Comparison of ENCODE assay signal across 12 mouse cellular contexts in genomic region chr1:170479458-170479798, GRCm38 (mm10).
DNase-seq lines count a peak whose midpoint lies in the region; ATAC-seq and TF ChIP-seq lines count a peak whose summit lies in the region.
"Had no signal": no experiment of that assay in that cellular context is flagged by ENCODE, and none has a peak within 500 bp of the region (broad histone marks: within the 10 kb centered on the region; RNA-seq: fewer than 3 reads in every experiment).

No protein-coding gene starts in this region.

- no peaks in the 10 kb centered on the region for H3K9me3 ChIP-seq in heart, postnatal 0 days (replicated peaks; ENCODE audit: control insufficient read depth, low read length)
- no peaks in the 10 kb centered on the region for H3K9me3 ChIP-seq in embryonic facial prominence, embryonic 15.5 days (replicated peaks)
- no peaks in the 10 kb centered on the region for H3K9me3 ChIP-seq in liver, embryonic 16.5 days (replicated peaks; ENCODE audit: control insufficient read depth, low read length)
- H3K9me3 ChIP-seq: neural tube, embryonic 12.5 days had no signal

- H3K9ac ChIP-seq in heart, postnatal 0 days (replicated peaks; ENCODE audit: low read depth, low read length), result no peak overlapping the region
- no peak overlapping the region for H3K9ac ChIP-seq in embryonic facial prominence, embryonic 15.5 days
- no peak overlapping the region for H3K9ac ChIP-seq in liver, embryonic 16.5 days (ENCODE audit: low read depth, low read length)
- H3K9ac ChIP-seq: hindbrain, embryonic 14.5 days; neural tube, embryonic 12.5 days had no signal

- H3K4me2 ChIP-seq in heart, postnatal 0 days (ENCODE audit: low read depth, low read length), result no peak overlapping the region
- no peak overlapping the region for H3K4me2 ChIP-seq in embryonic facial prominence, embryonic 15.5 days (replicated peaks)
- H3K4me2 ChIP-seq in liver, embryonic 16.5 days (ENCODE audit: low read depth, low read length), result no peak overlapping the region; the same call in 1 of the 2 replicates
- H3K4me2 ChIP-seq: hindbrain, embryonic 14.5 days; neural tube, embryonic 12.5 days had no signal

- peaks cover 38% of the 10 kb centered on the region for H3K4me1 ChIP-seq in heart, postnatal 0 days (ENCODE audit: control insufficient read depth, insufficient read depth)
- peaks cover 20% of the 10 kb centered on the region for H3K4me1 ChIP-seq in embryonic facial prominence, embryonic 15.5 days
- H3K4me1 ChIP-seq in liver, embryonic 16.5 days (ENCODE audit: control insufficient read depth, low read depth, low read length), result peaks cover 10% of the 10 kb centered on the region

- no peak for TF ChIP-seq CTCF in heart, postnatal 0 days (IDR thresholded peaks at IDR 0.05; ENCODE audit: low read depth)

- no peaks in the 10 kb centered on the region for H3K36me3 ChIP-seq in heart, postnatal 0 days (replicated peaks; ENCODE audit: control insufficient read depth, insufficient read depth, low read length)
- no peaks in the 10 kb centered on the region for H3K36me3 ChIP-seq in embryonic facial prominence, embryonic 15.5 days
- no peaks in the 10 kb centered on the region for H3K36me3 ChIP-seq in liver, embryonic 16.5 days (ENCODE audit: control insufficient read depth, insufficient read depth)
- H3K36me3 ChIP-seq: neural tube, embryonic 12.5 days had no signal

- DNase-seq in heart, postnatal 0 days (ENCODE audit: low spot score), result no peak
- DNase-seq in heart, postnatal 14 days, result no peak
- DNase-seq in Muller cell, postnatal 12 days (ENCODE audit: inconsistent ontology term), result peak; percentile 53
- no peak for DNase-seq in right cerebral cortex, postnatal 36 days (ENCODE audit: low spot score in 2 of 2)
- no peak for DNase-seq in cerebellum, postnatal 14 days
- DNase-seq: cerebellum, adult 2 months; left cerebral cortex, postnatal 4 days had no signal

- no peak overlapping the region for H3K4me3 ChIP-seq in heart, postnatal 0 days (ENCODE audit: low read depth, low read length)
- no peak overlapping the region for H3K4me3 ChIP-seq in embryonic facial prominence, embryonic 15.5 days (replicated peaks)
- H3K4me3 ChIP-seq in liver, embryonic 16.5 days (ENCODE audit: low read depth, low read length), result no peak overlapping the region
- H3K4me3 ChIP-seq: neural tube, embryonic 12.5 days had no signal

- no peak overlapping the region for H3K27ac ChIP-seq in heart, postnatal 0 days (ENCODE audit: low read depth)
- no peak overlapping the region for H3K27ac ChIP-seq in embryonic facial prominence, embryonic 15.5 days (replicated peaks)
- peak overlapping the region; percentile 47 for H3K27ac ChIP-seq in liver, embryonic 16.5 days (ENCODE audit: low read length)
- H3K27ac ChIP-seq: hindbrain, embryonic 14.5 days; neural tube, embryonic 12.5 days had no signal

- intact Hi-C loops in heart, postnatal 14 days (cut with DNase I), result no loop called here

- no peak for TF ChIP-seq EP300 in heart, postnatal 0 days (IDR thresholded peaks at IDR 0.05; ENCODE audit: low read depth)

- WGBS in heart, postnatal 0 days, result 23% methylated on average over 3 of the region's 3 CpGs
- 11% methylated on average over 3 of the region's 3 CpGs for WGBS in embryonic facial prominence, embryonic 15.5 days
- 29% methylated on average over 3 of the region's 3 CpGs for WGBS in liver, embryonic 16.5 days (ENCODE audit: insufficient replicate concordance)

- ATAC-seq in heart, postnatal 0 days (ENCODE audit: insufficient read depth, low read depth), result peak; percentile 56; the same call in 1 of the 2 replicates
- 0 out of 2 replicates have a peak, but pooled peaks have one; percentile 47 for ATAC-seq in embryonic facial prominence, embryonic 15.5 days (ENCODE audit: insufficient number of reproducible peaks, low FRiP score, low TSS enrichment, low read depth)
- peak; percentile 73 for ATAC-seq in liver, embryonic 16.5 days (ENCODE audit: low read depth)
- ATAC-seq in megakaryocyte-erythroid progenitor cell, adult 5-6 weeks (replicated peaks; ENCODE audit: low FRiP score, low TSS enrichment, poor library complexity, severe bottlenecking), result no peak

- no peaks in the 10 kb centered on the region for H3K27me3 ChIP-seq in heart, postnatal 0 days (ENCODE audit: control insufficient read depth, insufficient read depth, low read length)
- H3K27me3 ChIP-seq in embryonic facial prominence, embryonic 15.5 days, result no peaks in the 10 kb centered on the region
- no peaks in the 10 kb centered on the region for H3K27me3 ChIP-seq in liver, embryonic 16.5 days (ENCODE audit: control insufficient read depth, insufficient read depth, low read depth, low read length)
- H3K27me3 ChIP-seq: neural tube, embryonic 12.5 days had no signal
